Mouse (Mus musculus) embryonic fibroblast, embryonic 13.5 days (primary cell): ENCODE results near the gene Clrn1. TPM values are rescaled to one million over a fixed set of nuclear protein-coding genes. Genes with fewer than 3 reads are reported as not detected.
"Not testable (repeated sequence)": the region's sequence is repeated elsewhere in the genome, so short reads cannot be mapped to it uniquely, and the experiment has no call there.

ENCODE experiments used
- H3K27ac ChIP-seq: 2 replicates; pipeline ENCODE4 v1.5.1; 2012; ENCODE audit warnings: low read length, control low read depth, inconsistent platforms; ENCODE audit not compliant: insufficient read depth
- H3K4me1 ChIP-seq: 2 replicates; pipeline ENCODE4 v1.6.1; 2011; ENCODE audit warnings: low read length; ENCODE audit not compliant: control insufficient read depth, insufficient read depth
- H3K4me3 ChIP-seq: 2 replicates; pipeline ENCODE4 v1.5.1; 2011; ENCODE audit warnings: mild to moderate bottlenecking, control low read depth, low read length; ENCODE audit not compliant: insufficient read depth
- CTCF ChIP-seq: IDR thresholded peaks from 2 replicates; pipeline ENCODE4 v1.5.1; 2011; ENCODE audit warnings: mild to moderate bottlenecking, control low read depth, low read length, moderate library complexity, borderline replicate concordance; ENCODE audit not compliant: insufficient read depth
- POLR2A ChIP-seq: IDR thresholded peaks from 2 replicates; pipeline ENCODE4 v1.6.1; 2011; ENCODE audit warnings: low read depth, mild to moderate bottlenecking, control low read depth, low read length, moderate library complexity
- polyA plus RNA-seq: library from polyadenylated mRNA; stranded (reverse); fragments of >200 nt; gene quantifications from 2 replicates; pipeline ENCODE4 v1.2.4, GENCODE M21; 2011; ENCODE audit warnings: low read depth; ENCODE audit not compliant: missing spikeins, insufficient read length

Gene Clrn1
- polyA plus RNA-seq, 1 experiment, result not detected

DNA sequence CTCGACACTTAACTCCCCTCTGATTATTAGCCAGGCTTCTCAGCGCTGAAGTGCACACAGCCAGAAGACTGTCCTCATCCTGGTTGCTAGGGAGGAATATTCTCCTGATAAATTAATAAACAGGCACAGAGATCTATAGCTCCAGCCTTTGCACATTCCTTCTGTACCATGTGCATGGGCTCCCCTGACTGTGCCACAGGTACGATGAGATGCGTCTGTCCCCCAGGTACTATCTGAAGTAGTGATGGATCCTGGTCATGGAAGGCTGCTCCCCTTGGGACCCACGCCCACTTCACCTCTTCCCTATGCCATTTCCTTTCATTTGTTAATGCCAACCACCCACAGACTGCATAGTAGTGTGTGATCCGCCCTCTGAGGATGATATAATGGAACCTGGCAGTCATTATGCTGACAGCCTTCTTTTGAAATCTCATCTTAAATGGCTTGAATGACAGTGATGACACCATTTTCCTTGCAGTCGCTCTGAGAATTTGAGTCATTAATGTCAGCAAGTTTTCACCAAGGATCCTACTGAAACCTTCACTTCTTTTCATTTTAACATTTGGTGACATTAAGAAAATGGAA lies 3.1 kb upstream of the Clrn1 start:
- no peak overlapping the region for H3K27ac ChIP-seq
- no peaks in the 10 kb centered on the region; the same call in none of the 2 replicates for H3K4me1 ChIP-seq
- TF ChIP-seq CTCF (no peak), POLR2A (no peak)
- no peak overlapping the region for H3K4me3 ChIP-seq

DNA sequence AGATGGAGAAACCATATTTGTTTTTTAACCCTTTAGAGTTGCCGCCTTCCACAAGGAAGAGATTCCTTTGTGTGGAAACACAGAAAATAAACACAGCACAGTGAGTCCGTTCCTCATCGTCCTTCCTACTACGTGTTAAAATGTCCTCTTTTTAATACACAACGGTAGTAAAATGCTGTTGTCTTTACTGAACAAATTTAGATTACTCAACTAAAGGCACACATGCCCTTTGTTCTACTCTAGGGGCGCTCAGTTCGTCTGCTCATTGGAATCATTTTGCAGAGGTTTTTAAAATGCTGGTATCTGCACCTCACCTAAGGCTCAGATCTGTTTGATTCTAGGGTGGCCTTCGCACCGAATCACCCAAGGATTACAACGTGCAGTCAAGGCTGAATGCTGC lies 2.6 kb upstream of the Clrn1 start:
- Histone ChIP-seq H3K4me3 (no peak overlapping the region), H3K4me1 (peaks cover 2% of the 10 kb centered on the region), H3K27ac (no peak overlapping the region)
- TF ChIP-seq POLR2A (no peak), CTCF (no peak)

- H3K4me1 ChIP-seq, result peaks cover 8% of the 10 kb centered on the region
- no peak overlapping the region for H3K27ac ChIP-seq
- no peak overlapping the region for H3K4me3 ChIP-seq
- TF ChIP-seq CTCF (no peak), POLR2A (no peak)
Observed at GRCm38 (mm10) chr3:58883511-58883907, 1.6 kb downstream of the Clrn1 start.

GRCm38 (mm10) chr3:58882878-58883510 lies 2.1 kb downstream of the Clrn1 start:
- H3K27ac ChIP-seq, result peak overlapping the region; percentile 76
- peaks cover 8% of the 10 kb centered on the region for H3K4me1 ChIP-seq
- no peak for TF ChIP-seq POLR2A
- no peak for TF ChIP-seq CTCF
- H3K4me3 ChIP-seq, result no peak overlapping the region

- H3K4me3 ChIP-seq, result no peak overlapping the region
- peaks cover 8% of the 10 kb centered on the region for H3K4me1 ChIP-seq
- TF ChIP-seq CTCF (no peak), POLR2A (no peak)
- H3K27ac ChIP-seq, result no peak overlapping the region
Observed at GRCm38 (mm10) chr3:58881016-58881415, 4.1 kb downstream of the Clrn1 start.

DNA sequence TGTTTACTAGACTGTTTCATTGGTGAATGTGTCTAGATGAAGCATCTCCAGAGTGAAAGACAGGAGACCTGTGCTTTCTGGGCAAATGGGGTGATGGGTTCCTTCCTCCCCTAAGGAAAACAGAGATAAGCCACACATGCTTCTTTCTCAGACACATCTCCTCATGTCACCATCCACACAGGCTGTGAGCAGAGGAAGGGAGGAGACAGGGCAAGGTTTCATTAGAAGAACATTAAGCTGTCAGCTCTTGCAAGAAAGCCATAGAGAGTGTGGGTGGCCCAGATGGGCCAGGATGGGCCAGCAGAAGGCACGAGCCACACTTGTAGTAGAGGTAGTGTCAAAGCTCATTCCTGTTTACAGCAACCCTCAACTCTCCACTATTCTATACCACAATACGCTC lies 5.0 kb downstream of the Clrn1 start:
- Histone ChIP-seq H3K4me3 (no peak overlapping the region), H3K27ac (peak overlapping the region; percentile 39; the same call in 1 of the 2 replicates), H3K4me1 (peaks cover 8% of the 10 kb centered on the region)
- TF ChIP-seq CTCF, result no peak
- TF ChIP-seq POLR2A, result no peak

DNA sequence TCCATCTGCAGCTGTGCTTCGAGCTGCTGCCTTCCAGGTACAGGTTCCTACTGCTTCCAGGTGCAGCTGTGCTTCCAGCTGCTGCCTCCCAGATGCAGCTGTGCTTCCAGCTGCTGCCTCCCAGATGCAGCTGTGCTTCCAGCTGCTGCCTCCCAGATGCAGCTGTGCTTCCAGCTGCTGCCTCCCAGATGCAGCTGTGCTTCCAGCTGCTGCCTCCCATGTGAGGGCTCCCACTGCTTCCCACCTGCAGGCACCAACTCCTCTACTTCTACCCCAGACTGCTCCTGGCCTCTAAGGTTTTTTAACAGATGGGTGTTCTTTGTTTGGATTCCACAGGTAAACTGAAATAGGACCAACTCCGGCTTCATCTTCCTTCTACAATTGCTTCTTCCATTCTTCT lies 13.3 kb downstream of the Clrn1 start:
- H3K4me1 ChIP-seq, H3K4me3 ChIP-seq, H3K27ac ChIP-seq: not testable (repeated sequence)

DNA sequence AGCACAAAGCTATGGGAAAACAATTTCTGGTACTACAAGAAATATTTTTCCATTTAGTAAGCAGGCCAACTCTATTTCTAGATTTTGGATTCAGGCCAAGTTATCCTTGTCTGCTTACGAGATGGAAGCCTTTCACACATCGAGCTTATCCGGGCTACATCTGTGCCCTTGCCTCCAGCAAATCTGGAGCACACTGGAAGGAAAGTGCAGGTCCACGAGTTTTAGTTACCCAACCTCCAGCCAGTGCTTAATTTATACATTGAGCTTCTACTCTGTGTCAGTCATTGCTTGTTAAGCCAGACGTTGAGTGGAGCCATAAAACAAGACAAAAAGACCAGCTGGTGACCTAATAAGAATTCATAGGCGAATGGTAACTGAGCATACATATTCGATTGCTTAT lies 19.4 kb downstream of the Clrn1 start:
- Histone ChIP-seq H3K4me1 (no peaks in the 10 kb centered on the region), H3K27ac (no peak overlapping the region), H3K4me3 (no peak overlapping the region)
- TF ChIP-seq CTCF (no peak), POLR2A (no peak)

GRCm38 (mm10) chr3:58862976-58863375 lies 22.2 kb downstream of the Clrn1 start:
- TF ChIP-seq CTCF (no peak), POLR2A (no peak)
- H3K4me3 ChIP-seq, result no peak overlapping the region
- no peak overlapping the region for H3K27ac ChIP-seq
- no peaks in the 10 kb centered on the region for H3K4me1 ChIP-seq

DNA sequence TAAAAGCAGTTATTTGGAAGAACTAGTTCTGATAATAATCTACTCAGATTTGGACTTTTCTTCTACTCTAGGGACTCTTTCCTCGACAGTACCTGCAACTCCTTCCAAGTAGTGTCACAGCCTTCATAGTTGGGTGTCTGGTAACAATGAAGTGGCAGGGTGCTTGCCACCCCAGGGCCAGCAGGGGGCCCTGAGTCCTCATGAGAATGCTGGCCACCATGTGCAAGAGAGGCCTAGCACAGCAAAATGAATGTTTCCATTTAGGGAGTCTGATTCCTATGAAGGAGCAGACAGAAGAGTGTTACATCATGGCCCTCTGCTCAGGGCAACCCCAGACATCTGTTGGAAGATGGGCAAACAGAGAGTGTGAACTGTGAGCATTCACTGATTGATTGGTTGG lies 41.7 kb downstream of the Clrn1 start:
- Histone ChIP-seq H3K4me1 (no peaks in the 10 kb centered on the region), H3K4me3 (no peak overlapping the region), H3K27ac (no peak overlapping the region)
- TF ChIP-seq POLR2A (no peak), CTCF (peak; percentile 50; the same call in 1 of the 2 replicates)

- no peak overlapping the region for H3K4me3 ChIP-seq
- TF ChIP-seq POLR2A (no peak), CTCF (no peak)
- no peak overlapping the region for H3K27ac ChIP-seq
- 0 out of 2 replicates have a peak, but pooled peaks cover 2% of the 10 kb centered on the region for H3K4me1 ChIP-seq
Observed at GRCm38 (mm10) chr3:58833442-58834160, 51.5 kb downstream of the Clrn1 start.
